Mouse (Mus musculus) layer of hippocampus, postnatal 36 days (tissue): ENCODE measurements at regions not wholly inside any gene's neighbourhood (a gene's known extent, or its start where the extent isn't known, plus 50 kb on each side); places are given as distances from the start of the nearest gene placed in this dataset.
A peak's percentile ranks its signal among the peaks of the same experiment; 100 is the strongest.

Experiments
- DNase-seq, 2 experiments: peaks; one replicate each; pipeline ENCODE4 v3.0.0; 2022

DNA sequence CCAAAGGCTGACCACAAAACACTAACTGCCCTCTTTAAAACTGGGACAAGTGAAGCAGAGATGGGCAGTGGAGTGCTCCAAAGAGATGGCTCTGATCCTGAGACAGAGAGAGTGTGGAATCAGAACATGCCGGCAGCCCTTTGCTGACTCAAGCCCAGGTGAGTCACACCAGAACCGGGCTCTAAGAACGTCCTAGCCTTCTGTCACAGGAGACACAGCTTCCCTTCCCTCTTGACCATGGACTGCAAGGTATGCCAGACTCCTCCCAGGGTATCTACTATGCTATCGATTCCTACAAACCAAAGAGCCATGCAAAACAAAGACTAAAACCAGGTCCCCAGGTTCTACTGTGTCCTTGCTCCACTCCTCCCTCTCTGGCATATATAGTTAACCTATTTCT lies 98.0 kb downstream of the Dhx15 start:
- no peak for DNase-seq

DNA sequence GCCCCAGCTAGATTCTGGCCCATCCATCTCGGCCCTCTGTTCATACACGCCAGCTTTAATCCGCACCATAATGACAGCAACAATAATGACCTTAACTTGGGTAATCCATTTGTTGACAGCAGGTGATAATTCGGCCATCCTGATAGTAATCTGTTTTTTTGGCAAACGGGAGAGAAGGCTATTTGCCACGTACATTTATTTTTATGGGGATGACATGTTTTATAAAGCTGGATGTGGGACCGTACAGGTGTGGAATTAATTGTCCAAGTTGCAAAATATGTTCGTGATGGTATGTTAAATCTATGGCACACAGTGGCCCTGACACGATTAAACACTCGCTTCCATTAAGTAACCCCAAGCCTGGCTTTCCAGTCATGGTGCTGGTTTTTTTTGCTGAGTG lies 102.2 kb downstream of the Dhx15 start:
- DNase-seq: no peak

DNA sequence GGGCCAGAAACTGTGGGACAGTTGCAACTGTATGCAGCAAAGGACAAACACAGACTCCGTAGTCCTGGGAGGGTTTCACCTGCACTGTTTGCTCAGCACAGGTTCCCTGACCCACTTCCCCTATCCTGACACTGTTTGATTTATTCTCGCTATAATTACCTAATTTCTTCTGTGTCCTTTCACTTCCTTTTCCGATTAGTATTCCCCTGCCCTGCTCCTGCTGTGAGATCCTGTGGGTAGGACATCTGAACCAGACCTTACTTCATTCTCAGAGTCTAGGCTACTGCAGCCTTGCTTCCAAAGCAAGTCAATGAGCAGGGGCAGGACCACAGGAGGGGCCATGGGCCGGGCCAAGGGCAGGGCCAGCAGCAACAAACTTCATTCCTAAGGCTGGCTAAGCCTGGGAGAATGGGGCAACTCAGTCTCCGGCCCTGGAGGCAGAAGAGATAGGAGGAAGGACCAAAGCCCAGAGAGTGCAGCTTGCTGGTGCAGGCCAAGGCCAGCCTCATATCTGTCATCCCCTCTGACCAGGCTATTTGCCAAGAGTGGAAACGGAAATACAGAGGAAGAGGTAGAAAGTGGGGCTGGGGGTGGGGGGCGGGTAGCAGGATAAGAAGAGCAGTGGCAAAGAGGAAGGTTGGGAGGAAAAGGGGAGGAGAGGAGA lies 103.4 kb downstream of the Dhx15 start:
- DNase-seq: no peak

DNA sequence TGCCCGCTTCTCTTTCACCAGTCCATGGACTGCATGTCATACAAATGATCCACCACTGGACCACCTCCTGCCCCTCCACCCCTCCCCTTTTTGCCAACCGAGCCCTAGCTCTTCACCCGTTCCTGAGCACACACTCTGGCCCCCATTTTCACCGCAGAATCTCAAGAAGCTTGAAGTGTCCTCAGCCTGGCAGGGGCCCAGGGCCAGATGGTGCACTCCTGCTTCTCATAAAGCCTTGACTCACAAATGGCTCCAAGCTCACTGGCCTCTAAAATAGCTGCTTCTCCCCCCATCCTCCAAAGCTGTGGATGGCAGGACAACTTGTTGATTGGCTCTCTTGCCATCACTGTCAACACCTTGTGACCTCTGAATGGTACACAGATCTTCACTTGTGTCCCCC lies 110.0 kb downstream of the Dhx15 start:
- DNase-seq: peak in 1 of 2 experiments; percentile 23

DNA sequence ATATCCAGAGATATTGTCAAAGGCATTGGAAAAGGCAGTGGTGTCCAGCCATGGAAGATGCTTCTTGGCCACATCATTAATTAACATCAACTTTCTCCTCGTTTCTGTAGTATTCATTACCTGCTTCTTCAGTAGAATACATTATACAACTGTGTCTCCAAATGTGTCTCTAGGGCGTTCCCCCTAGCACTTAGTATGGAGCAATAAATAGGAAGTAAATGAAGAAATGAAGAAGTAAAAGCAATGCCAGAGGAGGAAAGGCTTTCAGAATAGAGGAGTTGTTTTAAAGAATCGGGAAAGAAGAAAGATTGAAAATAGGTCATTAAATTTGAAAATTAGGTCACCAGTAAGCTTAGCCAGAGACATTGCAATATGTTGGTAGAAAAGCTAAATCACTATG lies 112.6 kb downstream of the Dhx15 start:
- no peak for DNase-seq

DNA sequence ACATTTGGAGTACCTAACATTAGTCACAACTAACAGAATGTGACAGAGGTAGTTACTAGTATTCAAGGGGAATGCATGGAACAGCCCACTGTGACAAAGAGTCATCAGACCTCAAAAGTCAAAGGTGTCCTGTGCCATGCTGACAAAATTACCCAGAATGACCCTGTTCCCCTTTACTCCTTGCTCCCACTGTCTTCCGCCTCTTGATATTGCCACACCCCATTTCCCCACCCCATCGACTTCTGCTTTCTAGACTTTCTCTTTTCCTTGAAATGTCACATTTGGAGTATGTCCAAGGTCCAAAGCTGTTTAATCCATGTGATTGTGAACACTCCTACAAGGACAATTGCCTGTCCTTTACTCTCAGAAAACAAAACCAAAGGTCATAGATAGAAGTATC lies 115.2 kb downstream of the Dhx15 start:
- no peak for DNase-seq

DNA sequence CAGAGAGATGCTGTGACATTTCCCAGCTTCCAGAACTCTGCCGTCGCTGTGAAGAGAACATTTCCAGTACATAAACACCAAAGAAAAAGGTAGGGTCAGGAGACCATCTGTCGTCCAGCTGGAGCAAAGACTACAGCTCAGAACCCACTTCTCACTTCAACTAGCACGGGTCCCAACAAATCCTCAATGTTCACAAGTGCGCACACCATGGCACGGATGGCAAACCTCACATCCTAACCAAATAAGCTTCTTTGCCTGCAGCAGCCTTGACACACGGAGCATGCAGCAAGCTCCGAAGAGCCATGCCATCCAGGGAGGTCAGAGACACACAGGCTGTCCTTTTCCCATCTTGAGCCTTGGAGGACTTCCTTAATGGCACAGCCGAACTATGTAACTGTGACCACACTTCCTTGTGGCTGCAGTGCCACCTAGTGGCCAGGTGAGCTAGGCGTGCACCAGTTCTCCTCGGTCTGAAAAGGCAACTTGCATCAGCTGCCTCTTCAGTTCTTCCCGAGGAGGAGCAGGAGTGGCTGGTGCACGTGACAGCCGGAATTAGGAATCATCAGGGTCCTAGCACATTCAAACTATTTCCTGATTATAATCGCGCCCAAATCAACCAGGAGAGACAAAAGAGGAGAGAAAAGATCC lies 125.4 kb downstream of the Dhx15 start:
- peak; percentile 72 to 76 for DNase-seq

DNA sequence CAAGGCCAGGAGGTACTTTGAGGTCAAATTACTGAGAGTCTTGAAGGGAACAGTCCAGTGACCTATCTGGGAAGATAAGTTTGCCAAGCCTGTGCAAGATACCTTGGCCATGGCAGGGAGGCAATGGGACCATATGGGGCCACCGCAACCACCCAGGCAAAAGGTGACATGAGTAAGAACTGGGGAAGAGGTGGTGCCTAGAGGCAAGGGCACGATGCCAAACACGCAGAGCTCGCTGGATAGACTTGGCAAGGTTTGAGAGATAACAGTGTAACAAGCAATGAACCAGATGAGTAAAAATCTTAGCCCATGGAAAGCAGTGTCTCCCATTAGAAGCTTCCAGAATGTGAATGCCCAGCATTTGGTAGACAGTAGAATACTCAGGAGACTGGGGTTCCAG lies 128.1 kb downstream of the Dhx15 start:
- DNase-seq: no peak

DNA sequence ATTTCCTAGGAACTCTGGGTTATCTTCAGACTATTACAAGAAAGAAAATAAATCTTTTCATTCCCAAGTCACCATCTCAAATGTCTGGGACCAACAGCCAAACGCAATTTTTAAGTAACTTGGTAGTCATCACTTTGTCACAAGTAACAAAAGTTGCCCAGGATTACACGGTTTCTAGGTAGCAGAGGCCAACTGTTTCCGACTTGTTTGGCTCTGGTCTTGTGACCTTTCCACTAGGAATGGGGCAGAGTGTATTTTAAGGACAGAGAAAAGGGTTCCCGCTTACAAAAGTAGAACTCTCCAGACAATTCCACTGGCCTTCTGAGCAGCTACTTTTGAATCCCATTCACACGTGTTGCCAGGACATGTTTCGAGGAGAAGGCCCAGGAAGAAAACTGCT lies 129.1 kb downstream of the Dhx15 start:
- DNase-seq: no peak

DNA sequence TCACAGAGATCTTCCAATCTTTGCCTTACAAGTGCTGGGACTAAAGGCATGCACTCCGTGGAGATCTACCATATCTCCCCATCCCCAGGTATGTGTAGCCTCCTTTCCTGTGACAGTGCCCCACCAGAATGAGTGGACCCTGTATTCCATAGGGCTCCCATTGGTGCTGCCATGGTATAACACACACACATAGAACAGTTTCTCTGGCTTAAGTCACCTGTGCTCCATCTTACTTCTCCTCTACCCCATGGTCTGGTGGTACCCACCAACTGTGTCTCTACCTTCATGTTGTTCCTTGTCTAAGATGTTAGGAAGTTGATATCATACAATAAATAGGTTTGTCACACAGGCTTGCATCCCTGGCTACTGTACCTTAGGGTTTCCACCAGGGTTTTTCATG lies 133.1 kb downstream of the Dhx15 start:
- DNase-seq: no peak

DNA sequence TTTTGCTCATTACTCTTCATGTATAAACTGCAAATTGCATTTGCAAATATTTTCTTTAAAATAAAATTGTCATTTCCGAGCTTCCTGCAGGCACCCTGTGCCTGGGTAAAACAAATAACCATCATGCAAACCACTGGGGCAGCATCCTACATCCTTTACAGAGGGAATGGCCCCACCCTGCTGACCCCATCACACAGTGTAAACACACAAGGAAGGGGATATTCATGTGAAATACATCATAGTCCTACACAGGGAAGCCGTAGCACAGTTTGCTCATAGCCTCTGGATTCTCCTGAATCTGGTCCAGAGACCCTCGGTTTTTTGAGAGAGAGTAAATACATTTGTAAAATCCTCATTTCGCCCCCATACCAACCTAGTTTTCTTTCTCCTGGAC lies 138.2 kb downstream of the Dhx15 start:
- DNase-seq: no peak

DNA sequence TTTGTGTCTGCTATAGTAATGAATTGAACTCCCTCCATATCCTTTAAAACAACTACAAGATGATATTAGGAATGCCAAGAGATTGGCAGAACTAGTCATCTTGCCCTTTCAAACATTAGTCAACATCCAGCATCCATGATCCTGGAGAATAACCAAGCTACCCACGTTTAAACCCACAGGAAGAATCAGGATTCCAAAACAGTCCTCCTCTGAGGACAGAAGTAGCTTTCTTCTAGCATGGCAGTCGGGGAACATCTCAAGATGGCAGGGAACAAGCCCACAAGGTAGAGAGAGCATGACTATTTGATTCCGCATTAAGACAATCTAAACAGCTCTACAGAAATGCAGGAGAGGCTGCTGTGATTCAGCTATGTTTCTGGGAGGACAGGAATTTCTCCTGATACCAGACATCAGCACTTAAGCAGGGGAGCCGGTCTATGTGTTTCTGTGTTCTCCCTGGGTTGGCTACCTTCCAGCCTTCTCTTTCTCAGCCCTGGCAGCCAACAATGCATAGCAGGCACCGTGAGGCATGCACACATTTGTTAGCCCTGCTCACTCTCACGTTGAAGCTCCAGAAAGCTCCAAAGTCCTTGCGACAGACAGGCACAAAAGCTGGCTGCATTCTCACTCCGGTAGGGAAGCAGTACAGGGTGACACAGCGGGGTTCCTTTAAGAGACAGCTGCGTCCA lies 138.8 kb downstream of the Dhx15 start:
- peak; percentile 25 to 32 for DNase-seq

DNA sequence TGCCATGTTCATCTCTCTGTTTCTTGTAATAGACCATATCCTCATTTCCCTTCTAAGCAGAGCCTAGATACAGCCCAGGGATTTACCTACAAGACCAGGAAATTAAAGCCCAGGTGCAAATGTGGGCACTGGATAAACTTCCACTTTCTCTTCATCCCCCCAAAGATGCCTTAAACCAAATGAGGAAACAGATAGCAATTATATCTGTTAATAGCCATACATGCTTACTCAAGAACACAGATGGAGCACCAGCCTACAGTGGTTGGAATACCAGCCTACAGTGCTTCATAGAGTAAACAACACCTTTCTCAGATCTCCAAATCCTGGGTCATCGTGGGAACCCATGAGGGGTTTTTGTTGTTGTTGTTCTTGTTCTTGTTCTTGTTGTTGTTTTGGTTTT lies 141.5 kb downstream of the Dhx15 start:
- DNase-seq: no peak

DNA sequence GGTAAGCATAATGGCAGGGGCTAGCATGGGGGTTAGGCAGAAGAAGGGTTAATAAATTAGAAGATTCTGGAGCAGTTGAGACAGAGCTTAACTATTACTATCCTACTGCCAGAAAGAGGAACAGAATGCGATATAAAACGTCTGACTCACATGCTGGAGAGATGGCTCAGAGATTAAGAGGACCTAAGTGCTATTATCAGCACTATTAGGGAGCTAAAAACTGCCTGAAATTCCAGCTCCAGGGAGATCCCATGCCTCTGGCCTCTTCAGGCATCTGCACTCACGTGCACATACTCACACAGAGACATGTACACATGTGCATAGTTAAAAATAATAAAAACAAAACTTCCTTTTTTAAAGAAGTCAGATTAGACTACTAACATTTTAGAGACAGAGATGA lies 143.6 kb downstream of the Dhx15 start:
- no peak for DNase-seq

DNA sequence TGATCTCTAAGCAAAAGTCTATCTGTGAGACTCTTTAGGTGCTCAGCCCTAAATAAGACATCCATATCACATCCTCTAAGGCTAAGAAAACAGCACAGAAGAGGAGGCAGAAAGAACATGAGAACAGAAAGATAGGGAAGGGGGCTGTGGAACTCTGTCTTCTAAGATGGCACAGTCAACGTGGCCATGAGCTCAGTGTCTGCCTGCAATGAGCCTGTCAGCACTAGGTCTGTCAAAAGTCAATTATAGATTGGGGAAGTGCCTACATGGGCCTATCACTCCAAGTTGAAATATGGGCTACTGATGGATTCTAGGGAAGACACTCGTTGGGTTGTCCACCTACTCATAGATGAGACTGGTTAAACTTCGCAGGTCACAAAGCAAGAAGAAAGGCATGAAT lies 146.2 kb downstream of the Dhx15 start:
- DNase-seq: no peak

DNA sequence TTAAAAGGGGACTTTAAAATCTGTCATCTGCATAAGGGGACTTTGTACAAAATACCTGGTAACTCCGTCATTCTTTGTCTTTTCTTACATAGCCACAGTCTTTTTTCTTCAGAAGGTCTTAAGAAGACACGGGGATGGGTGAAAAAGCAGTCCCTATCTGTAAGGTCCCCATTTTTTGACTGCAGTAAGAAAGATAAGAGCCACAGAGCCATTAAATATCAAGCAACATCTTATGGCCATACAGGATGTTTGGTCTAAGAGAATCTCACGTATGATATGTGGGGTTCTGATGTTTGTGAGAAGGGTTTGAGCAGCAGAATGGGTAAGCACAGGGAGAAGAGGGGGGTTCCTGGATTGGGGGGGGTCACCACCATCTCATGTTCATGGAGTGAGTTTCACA lies 148.9 kb downstream of the Dhx15 start:
- DNase-seq: no peak

DNA sequence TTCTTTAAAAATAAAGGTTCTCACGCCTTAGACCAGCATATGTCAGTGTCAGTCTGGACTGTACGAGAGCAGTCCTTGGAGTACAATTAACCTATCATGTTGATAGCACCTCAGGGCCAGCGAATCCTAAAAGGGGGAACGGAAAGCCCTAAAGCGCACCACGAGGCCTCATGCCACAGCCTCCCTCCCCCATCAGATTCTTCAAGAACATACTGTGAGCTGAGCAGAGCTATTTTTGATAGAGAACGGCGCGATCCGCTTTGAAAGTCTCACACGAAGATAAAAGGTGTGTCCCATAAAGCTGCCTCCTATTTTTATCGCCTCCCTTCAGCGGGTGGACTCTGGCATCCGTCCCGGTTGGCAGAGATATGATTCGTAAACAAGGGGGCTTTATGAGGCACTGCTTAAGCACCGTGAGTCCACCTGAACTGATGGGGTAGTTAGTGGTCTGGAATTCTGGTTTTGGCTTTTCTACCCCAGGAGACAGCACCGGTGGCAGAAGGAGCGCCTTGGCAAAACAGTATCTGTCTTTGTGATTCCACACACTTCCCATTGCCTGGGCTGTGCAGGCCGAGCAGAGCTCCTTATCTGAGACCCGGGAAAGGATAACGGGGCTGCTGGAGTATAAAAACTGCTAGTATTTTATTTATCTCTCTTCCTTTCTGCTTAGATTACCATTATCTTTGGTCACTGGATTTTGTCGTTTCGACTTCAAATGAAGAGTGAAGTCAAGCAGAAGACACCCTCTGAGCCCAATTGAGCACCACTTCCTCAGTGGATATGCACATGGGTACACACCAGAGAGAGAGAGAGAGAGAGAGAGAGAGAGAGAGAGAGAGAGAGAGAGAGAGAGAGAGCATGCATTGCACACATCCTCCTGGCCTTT lies 149.6 kb downstream of the Dhx15 start:
- no peak for DNase-seq

DNA sequence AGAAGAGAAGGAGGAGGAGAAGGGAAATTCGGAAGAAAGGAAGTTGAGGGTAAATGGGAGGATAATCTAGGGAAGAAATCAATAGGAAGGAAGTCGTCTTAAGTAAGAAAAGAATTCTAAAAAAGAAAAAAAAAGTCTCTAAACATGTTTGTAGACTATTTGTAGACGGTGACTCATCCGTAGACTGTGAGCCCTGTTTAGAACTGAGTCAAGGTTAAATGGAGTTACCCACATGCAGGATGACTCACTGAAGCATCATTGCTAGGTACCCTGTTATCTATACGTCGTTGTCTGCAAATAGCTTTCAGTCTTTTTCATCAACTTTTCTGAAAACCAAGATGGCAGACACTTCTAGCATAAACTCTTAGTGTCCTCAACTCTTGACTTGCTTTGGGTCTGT lies 155.0 kb downstream of the Dhx15 start:
- no peak for DNase-seq

DNA sequence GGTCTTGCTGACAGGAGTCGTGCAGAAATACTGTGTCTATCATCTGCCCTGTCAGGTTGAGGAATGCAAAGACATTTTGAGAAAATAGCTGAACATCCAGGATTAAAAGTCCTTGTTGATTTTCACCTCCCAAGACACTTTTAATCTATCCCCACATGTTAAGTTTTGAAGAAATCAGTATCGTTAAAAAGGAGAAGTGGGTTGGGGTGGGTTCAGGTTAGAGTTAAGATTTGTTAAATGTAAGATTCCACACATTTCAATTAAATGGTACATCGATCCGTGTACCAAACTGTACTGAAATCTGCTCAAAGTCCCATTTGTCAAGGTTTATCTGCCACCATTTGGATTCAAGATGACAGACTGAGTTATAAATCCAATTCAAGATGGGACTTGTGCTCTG lies 162.8 kb downstream of the Dhx15 start:
- DNase-seq: no peak

DNA sequence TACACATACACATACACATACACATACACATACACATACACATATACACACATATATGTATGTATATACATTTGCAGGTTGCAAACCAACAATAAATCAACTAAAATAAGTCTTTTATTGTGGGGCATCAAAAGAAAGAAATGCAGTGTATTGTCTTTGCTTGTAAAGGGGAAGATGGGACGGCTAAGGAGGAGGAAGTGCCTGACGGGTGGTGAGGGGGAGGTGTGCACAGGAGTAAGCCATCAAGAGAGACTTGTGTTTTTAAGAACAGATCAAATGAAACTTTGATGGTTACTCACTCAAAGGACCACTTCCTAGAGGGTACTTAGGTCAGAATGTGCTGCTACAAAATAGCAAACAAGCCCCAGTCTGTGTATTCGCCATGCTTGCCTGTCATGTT lies 164.2 kb downstream of the Dhx15 start:
- DNase-seq: no peak

DNA sequence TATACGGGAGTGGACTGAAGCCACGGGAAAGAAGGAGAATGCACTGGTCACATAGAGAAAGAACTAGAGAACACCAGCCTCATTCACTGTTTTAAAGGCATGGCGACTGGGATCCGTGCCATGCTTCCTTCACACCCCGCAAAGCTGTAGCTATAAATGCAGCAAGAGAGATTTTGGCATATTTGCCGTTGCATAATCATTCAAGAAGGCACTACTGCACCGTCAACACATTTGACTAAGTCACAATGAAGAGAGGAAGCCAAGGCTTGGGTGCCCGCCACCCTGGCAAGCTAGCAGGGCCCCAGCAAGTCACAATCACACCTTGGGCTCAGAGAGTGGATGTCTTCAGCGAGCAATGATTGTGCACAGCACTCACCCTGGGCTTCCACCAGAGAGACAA lies 167.1 kb downstream of the Dhx15 start:
- peak; percentile 59 for DNase-seq

DNA sequence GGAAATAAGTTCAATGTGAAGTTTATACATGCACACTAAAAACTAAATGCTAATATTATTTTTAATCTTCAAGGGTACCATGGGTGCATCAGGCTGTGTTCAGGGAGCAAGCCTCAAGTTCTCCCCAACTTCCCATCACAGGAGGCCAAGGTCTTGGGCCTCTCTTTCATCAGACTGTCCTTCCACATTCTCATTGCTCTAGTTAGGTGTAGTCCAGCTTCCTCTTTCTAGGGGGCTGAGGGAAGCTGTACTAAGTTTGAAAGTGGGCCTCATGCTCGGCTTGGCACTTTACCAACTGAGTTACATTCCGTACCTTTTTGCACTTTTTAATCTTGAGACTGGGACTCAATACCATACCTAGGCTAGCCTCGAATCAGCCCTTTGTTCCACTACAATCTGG lies 173.3 kb downstream of the Dhx15 start:
- no peak for DNase-seq

DNA sequence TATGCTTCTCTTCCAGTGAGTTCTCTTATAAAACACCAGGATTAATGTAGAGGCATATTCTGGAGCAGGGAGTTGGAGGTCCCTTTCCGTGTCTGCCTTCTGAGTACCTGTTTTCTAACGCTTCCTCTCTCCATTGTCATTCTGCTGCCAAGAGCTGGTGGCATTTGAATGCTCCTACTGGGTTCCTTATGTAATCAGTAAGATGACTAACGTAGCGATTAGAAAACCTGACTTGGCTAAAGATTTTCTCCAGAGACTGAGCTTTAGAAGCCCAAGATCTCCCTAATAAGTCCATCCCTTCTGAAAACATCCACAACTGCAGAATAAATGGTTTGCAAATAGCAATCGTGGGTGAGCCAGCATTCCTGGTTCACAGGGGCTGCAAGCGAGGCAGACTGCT lies 174.5 kb downstream of the Dhx15 start:
- no peak for DNase-seq
